In the genomic region with DNA sequence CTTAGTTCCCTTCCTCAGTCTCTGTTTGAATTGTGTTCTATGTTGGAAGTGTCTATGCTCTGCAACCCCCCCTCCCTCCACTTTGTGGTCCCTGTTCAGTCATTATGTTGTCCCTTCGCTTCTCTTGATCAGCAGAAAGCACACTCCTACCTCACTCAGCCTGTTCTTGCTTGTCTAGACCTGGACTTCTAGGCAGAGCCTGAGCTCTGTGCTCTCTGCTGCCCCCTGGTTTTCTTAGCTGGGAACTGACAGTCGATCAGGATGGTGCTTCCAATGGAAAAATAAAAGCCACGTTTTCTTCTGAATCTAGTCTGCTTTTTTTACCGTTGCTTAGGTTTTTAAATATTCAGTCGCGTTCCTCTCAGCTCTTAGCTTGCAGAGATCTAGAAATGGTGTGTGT, we compare ENCODE assay signal across 9 mouse cellular contexts. TPM values are rescaled to one million over a fixed set of nuclear protein-coding genes. Genes with fewer than 3 reads are reported as not detected.
A peak's percentile ranks its signal among the peaks of the same experiment; 100 is the strongest.
DNase-seq lines count a peak whose midpoint lies in the region; ATAC-seq and TF ChIP-seq lines count a peak whose summit lies in the region.
"Had no signal": no experiment of that assay in that cellular context is flagged by ENCODE, and none has a peak within 500 bp of the region (broad histone marks: within the 10 kb centered on the region; RNA-seq: fewer than 3 reads in every experiment).

No protein-coding gene starts in this region.

- no peak overlapping the region for H3K4me3 ChIP-seq in heart, embryonic 10.5 days
- no peak overlapping the region for H3K4me3 ChIP-seq in midbrain, postnatal 0 days (ENCODE audit: low read depth, low read length)
- no peak overlapping the region for H3K4me3 ChIP-seq in stomach, embryonic 14.5 days (ENCODE audit: low read depth, low read length)
- H3K4me3 ChIP-seq: myocyte had no signal

- 9% methylated on average over 6 of the region's 6 CpGs for WGBS in heart, embryonic 10.5 days
- WGBS in midbrain, postnatal 0 days = 6% methylated on average over 6 of the region's 6 CpGs
- WGBS in stomach, embryonic 14.5 days = 10% methylated on average over 6 of the region's 6 CpGs

- peak; percentile 99 for TF ChIP-seq CTCF in midbrain, postnatal 0 days (IDR thresholded peaks at IDR 0.05)

- intact Hi-C loops in left cerebral cortex, postnatal 4 days (cut with DNase I) = no loop called here

- peaks cover 17% of the 10 kb centered on the region for H3K27me3 ChIP-seq in heart, embryonic 10.5 days (ENCODE audit: insufficient read depth, poor library complexity, severe bottlenecking)
- H3K27me3 ChIP-seq in midbrain, postnatal 0 days (ENCODE audit: insufficient read depth, low read length) = no peaks in the 10 kb centered on the region
- no peaks in the 10 kb centered on the region for H3K27me3 ChIP-seq in stomach, embryonic 14.5 days (ENCODE audit: control insufficient read depth, insufficient read depth, low read length)

- no peak overlapping the region for H3K9ac ChIP-seq in midbrain, postnatal 0 days (replicated peaks; ENCODE audit: low read length, poor library complexity, severe bottlenecking)
- no peak overlapping the region for H3K9ac ChIP-seq in stomach, embryonic 14.5 days (replicated peaks; ENCODE audit: low read depth, low read length)

- peak; percentile 67 for DNase-seq in heart, adult 8-10 months (ENCODE audit: low spot score)
- no peak for DNase-seq in heart, embryonic 10.5 days (ENCODE audit: low spot score)
- peak; percentile 88 to 92 for DNase-seq in cerebellum, postnatal 14 days
- peak; percentile 71 to 72 for DNase-seq in frontal cortex, postnatal 25 days (ENCODE audit: low spot score in 2 of 2)
- peak; percentile 81 for DNase-seq in kidney, adult 18-20 months
- peak; percentile 79 for DNase-seq in left cerebral cortex, postnatal 4 days
- DNase-seq in midbrain, postnatal 0 days (ENCODE audit: low spot score) = peak; percentile 86

- no peak overlapping the region for H3K27ac ChIP-seq in heart, embryonic 10.5 days
- H3K27ac ChIP-seq in midbrain, postnatal 0 days (ENCODE audit: low read depth, low read length) = 0 out of 2 replicates have a peak overlapping the region, but pooled peaks have one; percentile 38
- no peak overlapping the region for H3K27ac ChIP-seq in stomach, embryonic 14.5 days (ENCODE audit: low read length)

- no peak overlapping the region for H3K4me2 ChIP-seq in midbrain, postnatal 0 days (ENCODE audit: low read depth, low read length, poor library complexity, severe bottlenecking)
- H3K4me2 ChIP-seq in stomach, embryonic 14.5 days (replicated peaks; ENCODE audit: low read depth, low read length) = no peak overlapping the region

- H3K4me1 ChIP-seq in heart, embryonic 10.5 days = peaks cover 12% of the 10 kb centered on the region
- H3K4me1 ChIP-seq in midbrain, postnatal 0 days (ENCODE audit: insufficient read depth, low read length) = no peaks in the 10 kb centered on the region; the same call in 1 of the 2 replicates
- no peaks in the 10 kb centered on the region for H3K4me1 ChIP-seq in stomach, embryonic 14.5 days (ENCODE audit: control insufficient read depth, insufficient read depth, low read length)

- peak; percentile 84 for ATAC-seq in midbrain, postnatal 0 days (ENCODE audit: low FRiP score)
- ATAC-seq in stomach, embryonic 14.5 days (ENCODE audit: insufficient number of reproducible peaks, insufficient read depth, low FRiP score, low read depth) = peak; percentile 72; the same call in 1 of the 2 replicates

- H3K36me3 ChIP-seq in heart, embryonic 10.5 days = peaks cover 17% of the 10 kb centered on the region
- no peaks in the 10 kb centered on the region for H3K36me3 ChIP-seq in midbrain, postnatal 0 days (ENCODE audit: insufficient read depth, low read length)
- peaks cover 13% of the 10 kb centered on the region for H3K36me3 ChIP-seq in stomach, embryonic 14.5 days (ENCODE audit: control insufficient read depth, insufficient read depth, low read length)

- no peaks in the 10 kb centered on the region for H3K9me3 ChIP-seq in heart, embryonic 10.5 days
- no peaks in the 10 kb centered on the region for H3K9me3 ChIP-seq in midbrain, postnatal 0 days (ENCODE audit: low read length)
- no peaks in the 10 kb centered on the region for H3K9me3 ChIP-seq in stomach, embryonic 14.5 days (ENCODE audit: control insufficient read depth, low read depth, low read length)

RNA-seq across cellular contexts. Expression of a gene that starts 1.3 kb away (rescaled TPM):
- total RNA-seq in heart, adult 8-10 months (2022) = not detected
- polyA plus RNA-seq in heart, embryonic 10.5 days (2016; fragmentation: Nextera tagmentation; extraction: Ambion mirVana) = 0.81 and 1.1 TPM in 2 replicates
- 1 to 10 TPM; 1.5 to 2.4 TPM for total RNA-seq in left cerebral cortex, postnatal 4 days (2021)
- not detected in 2 replicates for total RNA-seq in midbrain, postnatal 0 days (2014; rRNA removed)
- 0.43 TPM in 1 of 2 replicates, not detected in the other for polyA plus RNA-seq in midbrain, postnatal 0 days (2015; fragmentation: Nextera tagmentation; extraction: Ambion mirVana)
- 0.81 and 1.1 TPM in 2 replicates for polyA plus RNA-seq in stomach, embryonic 14.5 days (2014; fragmentation: Nextera tagmentation; extraction: Ambion mirVana)

RNA-seq across cellular contexts. Expression of a gene that starts 17.4 kb away (rescaled TPM):
- total RNA-seq in heart, adult 8-10 months (2022) = 1 to 10 TPM; 2.0 to 3.9 (median 2.4) TPM
- 17.2 and 17.9 TPM in 2 replicates for polyA plus RNA-seq in heart, embryonic 10.5 days (2016; fragmentation: Nextera tagmentation; extraction: Ambion mirVana)
- 10 to 100 TPM; 13.6 TPM for total RNA-seq in left cerebral cortex, postnatal 4 days (2021)
- total RNA-seq in midbrain, postnatal 0 days (2014; rRNA removed) = 3.5 and 4.0 TPM in 2 replicates
- polyA plus RNA-seq in midbrain, postnatal 0 days (2015; fragmentation: Nextera tagmentation; extraction: Ambion mirVana) = 1.9 and 2.1 TPM in 2 replicates
- polyA plus RNA-seq in stomach, embryonic 14.5 days (2014; fragmentation: Nextera tagmentation; extraction: Ambion mirVana) = 16.7 and 19.0 TPM in 2 replicates

RNA-seq across cellular contexts. Expression of a gene that starts 17.6 kb away (rescaled TPM):
- under 1 TPM; 0.14 to 0.37 (median 0.27) TPM for total RNA-seq in heart, adult 8-10 months (2022)
- polyA plus RNA-seq in heart, embryonic 10.5 days (2016; fragmentation: Nextera tagmentation; extraction: Ambion mirVana) = 0.20 and 0.63 TPM in 2 replicates
- under 1 TPM; 0.26 to 0.36 TPM for total RNA-seq in left cerebral cortex, postnatal 4 days (2021)
- total RNA-seq in midbrain, postnatal 0 days (2014; rRNA removed) = 1.2 TPM in 1 of 2 replicates, not detected in the other
- 0.06 and 0.22 TPM in 2 replicates for polyA plus RNA-seq in midbrain, postnatal 0 days (2015; fragmentation: Nextera tagmentation; extraction: Ambion mirVana)
- 0.17 TPM in 1 of 2 replicates, not detected in the other for polyA plus RNA-seq in stomach, embryonic 14.5 days (2014; fragmentation: Nextera tagmentation; extraction: Ambion mirVana)

RNA-seq across cellular contexts. Expression of a gene that starts 17.7 kb away (rescaled TPM):
- 1 to 10 TPM; 2.1 to 3.3 (median 2.4) TPM for total RNA-seq in heart, adult 8-10 months (2022)
- polyA plus RNA-seq in heart, embryonic 10.5 days (2016; fragmentation: Nextera tagmentation; extraction: Ambion mirVana) = 43.1 and 43.8 TPM in 2 replicates
- 1 to 10 TPM; 7.2 to 9.3 TPM for total RNA-seq in left cerebral cortex, postnatal 4 days (2021)
- total RNA-seq in midbrain, postnatal 0 days (2014; rRNA removed) = 9.2 and 10.3 TPM in 2 replicates
- 4.5 and 4.7 TPM in 2 replicates for polyA plus RNA-seq in midbrain, postnatal 0 days (2015; fragmentation: Nextera tagmentation; extraction: Ambion mirVana)
- polyA plus RNA-seq in stomach, embryonic 14.5 days (2014; fragmentation: Nextera tagmentation; extraction: Ambion mirVana) = 87.4 and 90.1 TPM in 2 replicates

RNA-seq across cellular contexts. Expression of a gene that starts 28.5 kb away (rescaled TPM):
- not detected for total RNA-seq in heart, adult 8-10 months (2022)
- 0.09 TPM in 1 of 2 replicates, not detected in the other for polyA plus RNA-seq in heart, embryonic 10.5 days (2016; fragmentation: Nextera tagmentation; extraction: Ambion mirVana)
- total RNA-seq in left cerebral cortex, postnatal 4 days (2021) = not detected
- not detected in 2 replicates for total RNA-seq in midbrain, postnatal 0 days (2014; rRNA removed)
- polyA plus RNA-seq in midbrain, postnatal 0 days (2015; fragmentation: Nextera tagmentation; extraction: Ambion mirVana) = not detected in 2 replicates
- 0.17 TPM in 1 of 2 replicates, not detected in the other for polyA plus RNA-seq in stomach, embryonic 14.5 days (2014; fragmentation: Nextera tagmentation; extraction: Ambion mirVana)
- polyA plus RNA-seq: myocyte had no signal
